ENCODE assay signal across 9 mouse cellular contexts in the genomic region with DNA sequence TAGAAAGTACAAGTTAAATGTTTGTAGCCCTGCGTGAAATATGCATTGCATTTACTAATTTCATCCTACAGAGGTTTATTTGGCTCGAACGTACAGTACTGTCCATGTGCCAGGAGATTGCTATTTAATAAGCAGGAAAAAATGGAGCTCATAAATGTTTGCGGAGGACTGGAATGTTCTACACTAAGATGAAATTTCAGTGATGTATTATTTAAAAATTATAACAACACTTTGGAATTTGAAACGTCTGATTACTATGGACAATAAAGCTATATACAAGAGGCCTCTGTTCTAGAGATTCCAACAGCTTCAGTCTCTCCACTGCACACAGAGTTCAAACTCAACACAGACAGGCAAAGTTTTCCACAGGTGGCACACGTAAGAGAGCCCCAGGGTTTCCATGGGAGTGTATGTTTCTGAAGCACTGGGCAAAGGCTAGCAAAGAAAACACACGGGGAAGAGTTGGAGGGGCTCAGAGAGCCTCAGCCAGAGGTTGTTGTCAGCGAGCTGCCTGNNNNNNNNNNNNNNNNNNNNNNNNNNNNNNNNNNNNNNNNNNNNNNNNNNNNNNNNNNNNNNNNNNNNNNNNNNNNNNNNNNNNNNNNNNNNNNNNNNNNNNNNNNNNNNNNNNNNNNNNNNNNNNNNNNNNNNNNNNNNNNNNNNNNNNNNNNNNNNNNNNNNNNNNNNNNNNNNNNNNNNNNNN. TPM values are rescaled to one million over a fixed set of nuclear protein-coding genes. Genes with fewer than 3 reads are reported as not detected.
DNase-seq lines count a peak whose midpoint lies in the region; ATAC-seq lines count a peak whose summit lies in the region.
"Had no signal": no experiment of that assay in that cellular context is flagged by ENCODE, and none has a peak within 500 bp of the region (broad histone marks: within the 10 kb centered on the region; RNA-seq: fewer than 3 reads in every experiment).

No protein-coding gene starts in this region.

- no peak for DNase-seq in lung, postnatal 14 days
- peak; percentile 35 for DNase-seq in kidney, postnatal 10 days
- DNase-seq in neural tube, embryonic 11.5 days (ENCODE audit: low spot score), result no peak
- no peak for DNase-seq in cerebellum, adult 11 months
- DNase-seq in urinary bladder, postnatal 25 days (ENCODE audit: low spot score), result no peak

- 21% methylated on average over 8 of the region's 8 CpGs for WGBS in lung, embryonic 15.5 days
- 29% methylated on average over 8 of the region's 8 CpGs for WGBS in embryonic facial prominence, embryonic 13.5 days
- 62% methylated on average over 8 of the region's 8 CpGs for WGBS in neural tube, embryonic 11.5 days
- 63% methylated on average over 8 of the region's 8 CpGs for WGBS in forebrain, embryonic 16.5 days

- no peaks in the 10 kb centered on the region for H3K36me3 ChIP-seq in lung, embryonic 15.5 days
- no peaks in the 10 kb centered on the region for H3K36me3 ChIP-seq in embryonic facial prominence, embryonic 13.5 days
- no peaks in the 10 kb centered on the region for H3K36me3 ChIP-seq in neural tube, embryonic 11.5 days (ENCODE audit: control insufficient read depth, insufficient read depth, low read length)
- no peaks in the 10 kb centered on the region for H3K36me3 ChIP-seq in forebrain, embryonic 16.5 days (ENCODE audit: control insufficient read depth, insufficient read depth)
- H3K36me3 ChIP-seq: G1E had no signal

- peak; percentile 76; the same call in 1 of the 2 replicates for ATAC-seq in lung, embryonic 15.5 days (ENCODE audit: borderline replicate concordance, extremely low read depth, low FRiP score, low TSS enrichment)
- peak; percentile 52; the same call in 1 of the 2 replicates for ATAC-seq in embryonic facial prominence, embryonic 13.5 days (ENCODE audit: insufficient number of reproducible peaks, insufficient read depth, low FRiP score, low TSS enrichment, low read depth)
- ATAC-seq in neural tube, embryonic 11.5 days (ENCODE audit: insufficient read depth, low FRiP score, low TSS enrichment), result no peak
- no peak for ATAC-seq in forebrain, embryonic 16.5 days

- H3K9me3 ChIP-seq in lung, embryonic 15.5 days, result no peaks in the 10 kb centered on the region
- H3K9me3 ChIP-seq in embryonic facial prominence, embryonic 13.5 days, result no peaks in the 10 kb centered on the region
- H3K9me3 ChIP-seq in neural tube, embryonic 11.5 days (ENCODE audit: control insufficient read depth, low read length), result no peaks in the 10 kb centered on the region
- H3K9me3 ChIP-seq in forebrain, embryonic 16.5 days (ENCODE audit: control insufficient read depth, low read length), result no peaks in the 10 kb centered on the region

- H3K4me3 ChIP-seq in lung, embryonic 15.5 days, result no peak overlapping the region
- H3K4me3 ChIP-seq in embryonic facial prominence, embryonic 13.5 days, result no peak overlapping the region
- H3K4me3 ChIP-seq in neural tube, embryonic 11.5 days (ENCODE audit: low read depth, low read length), result no peak overlapping the region
- H3K4me3 ChIP-seq in forebrain, embryonic 16.5 days (replicated peaks; ENCODE audit: low read length), result no peak overlapping the region

- no peaks in the 10 kb centered on the region for H3K27me3 ChIP-seq in lung, embryonic 15.5 days
- H3K27me3 ChIP-seq in embryonic facial prominence, embryonic 13.5 days, result no peaks in the 10 kb centered on the region
- H3K27me3 ChIP-seq in neural tube, embryonic 11.5 days (ENCODE audit: control insufficient read depth, insufficient read depth, low read length), result no peaks in the 10 kb centered on the region
- H3K27me3 ChIP-seq in forebrain, embryonic 16.5 days (replicated peaks; ENCODE audit: control insufficient read depth, insufficient read depth, low read length), result no peaks in the 10 kb centered on the region

- no peak overlapping the region for H3K4me2 ChIP-seq in lung, embryonic 15.5 days
- H3K4me2 ChIP-seq in embryonic facial prominence, embryonic 13.5 days, result peak overlapping the region; percentile 27; the same call in 1 of the 2 replicates
- no peak overlapping the region for H3K4me2 ChIP-seq in neural tube, embryonic 11.5 days (ENCODE audit: low read depth)
- no peak overlapping the region for H3K4me2 ChIP-seq in forebrain, embryonic 16.5 days (ENCODE audit: low read length)

- H3K27ac ChIP-seq in lung, embryonic 15.5 days, result peak overlapping the region; percentile 80
- peak overlapping the region; percentile 85 for H3K27ac ChIP-seq in embryonic facial prominence, embryonic 13.5 days
- no peak overlapping the region for H3K27ac ChIP-seq in neural tube, embryonic 11.5 days (ENCODE audit: low read depth, low read length)
- H3K27ac ChIP-seq in forebrain, embryonic 16.5 days (ENCODE audit: low read length), result no peak overlapping the region

- H3K4me1 ChIP-seq in lung, embryonic 15.5 days, result peaks cover 14% of the 10 kb centered on the region
- H3K4me1 ChIP-seq in embryonic facial prominence, embryonic 13.5 days, result peaks cover 33% of the 10 kb centered on the region
- H3K4me1 ChIP-seq in neural tube, embryonic 11.5 days (ENCODE audit: control insufficient read depth, insufficient read depth, low read length), result peaks cover 8% of the 10 kb centered on the region; the same call in 1 of the 2 replicates
- no peaks in the 10 kb centered on the region; the same call in 1 of the 2 replicates for H3K4me1 ChIP-seq in forebrain, embryonic 16.5 days (replicated peaks; ENCODE audit: control insufficient read depth, insufficient read depth, low read length)

- no peak overlapping the region for H3K9ac ChIP-seq in lung, embryonic 15.5 days
- H3K9ac ChIP-seq in embryonic facial prominence, embryonic 13.5 days, result no peak overlapping the region
- H3K9ac ChIP-seq in neural tube, embryonic 11.5 days (ENCODE audit: low read length), result peak overlapping the region; percentile 35; the same call in 1 of the 2 replicates
- H3K9ac ChIP-seq in forebrain, embryonic 16.5 days (replicated peaks; ENCODE audit: low read depth, low read length), result no peak overlapping the region

RNA-seq across cellular contexts. Expression of a gene that starts 20.6 kb away (rescaled TPM):
- 2.0 and 2.2 TPM in 2 replicates for polyA plus RNA-seq in lung, embryonic 15.5 days (2015; fragmentation: Nextera tagmentation; extraction: Ambion mirVana)
- polyA plus RNA-seq in embryonic facial prominence, embryonic 13.5 days (2015; fragmentation: Nextera tagmentation; extraction: Ambion mirVana), result 10.9 and 13.8 TPM in 2 replicates
- 10.3 and 10.6 TPM in 2 replicates for polyA plus RNA-seq in neural tube, embryonic 11.5 days (2014; fragmentation: Nextera tagmentation; extraction: Ambion mirVana)
- 2.8 and 3.5 TPM in 2 replicates for polyA plus RNA-seq in forebrain, embryonic 16.5 days (2015; fragmentation: Nextera tagmentation; extraction: Ambion mirVana)
- polyA plus RNA-seq: G1E had no signal

Comparison
In these comparisons a context has a peak if more than half of its experiments do, and no peak if none do; other contexts are left out.
1. ATAC-seq: peak in lung, embryonic 15.5 days (single experiment) and embryonic facial prominence, embryonic 13.5 days (single experiment); none in neural tube, embryonic 11.5 days (single experiment) and forebrain, embryonic 16.5 days (single experiment).
2. H3K27ac ChIP-seq: peak in lung, embryonic 15.5 days (single experiment) and embryonic facial prominence, embryonic 13.5 days (single experiment); none in neural tube, embryonic 11.5 days (single experiment) and forebrain, embryonic 16.5 days (single experiment).